Mouse (Mus musculus) small intestine, adult 2 months (tissue): ENCODE measurements around the gene Rsph3a. TPM values are rescaled to one million over a fixed set of nuclear protein-coding genes. Genes with fewer than 3 reads are reported as not detected.
"Not testable (repeated sequence)": the region's sequence is repeated elsewhere in the genome, so short reads cannot be mapped to it uniquely, and the experiment has no call there.

ENCODE experiments used
- H3K27ac ChIP-seq: fragments of 200-500 bp; 2 replicates; pipeline ENCODE4 v1.5.1; 2012; ENCODE audit warnings: low read depth, low read length, control low read depth, inconsistent platforms; ENCODE audit not compliant: insufficient read depth
- H3K27me3 ChIP-seq: fragments of 200-500 bp; 2 replicates; pipeline ENCODE4 v1.6.1; 2012; ENCODE audit warnings: mild to moderate bottlenecking, moderate library complexity, low read length, inconsistent platforms; ENCODE audit not compliant: control insufficient read depth, insufficient read depth
- H3K36me3 ChIP-seq: fragments of 200-500 bp; 2 replicates; pipeline ENCODE4 v1.6.1; 2012; ENCODE audit warnings: mild to moderate bottlenecking, low read length, control low read depth, inconsistent platforms; ENCODE audit not compliant: control insufficient read depth, insufficient read depth
- H3K4me1 ChIP-seq: fragments of 200-500 bp; 2 replicates; pipeline ENCODE4 v1.6.1; 2012; ENCODE audit warnings: low read length, inconsistent platforms, mixed read lengths; ENCODE audit not compliant: control insufficient read depth, insufficient read depth, insufficient read length
- H3K4me3 ChIP-seq: fragments of 200-500 bp; 2 replicates; pipeline ENCODE4 v1.5.1; 2012; ENCODE audit warnings: low read depth, mild to moderate bottlenecking, control low read depth, inconsistent platforms, low read length, moderate library complexity
- CTCF ChIP-seq: fragments of 200-500 bp; IDR thresholded peaks from 2 replicates; pipeline ENCODE4 v1.5.1; 2012; ENCODE audit warnings: low read depth, mild to moderate bottlenecking, control low read depth, inconsistent platforms, low read length, moderate library complexity, mixed read lengths; ENCODE audit not compliant: insufficient replicate concordance, insufficient read length; ENCODE audit errors: extremely low read depth
- POLR2A ChIP-seq: fragments of 200-500 bp; IDR thresholded peaks from 2 replicates; pipeline ENCODE4 v1.6.1; 2012; ENCODE audit warnings: low read depth, mild to moderate bottlenecking, control low read depth, inconsistent platforms, low read length, moderate library complexity
- WGBS: fragments of 180-500 bp; shearing (Covaris S2); methylation state at CpG from one replicate; pipeline ENCODE4 v1.1.7; 2018; 5-methylcytosine and 5-hydroxymethylcytosine counted together
- polyA plus RNA-seq: library from polyadenylated mRNA; depleted of rRNA; stranded (reverse); fragments of >200 nt; gene quantifications from 2 replicates; pipeline ENCODE4 v1.2.3, GENCODE M21; 2012; rRNA removed

Gene Rsph3a
- 37.1 and 66.3 TPM in 2 replicates for polyA plus RNA-seq

GRCm38 (mm10) chr17:7945117-7946052 is at the start of gene Rsph3a:
Gene Rsph3a, plus strand, starts transcription at chr17:7945614.
- H3K36me3 ChIP-seq, H3K27me3 ChIP-seq, H3K4me1 ChIP-seq: not testable (repeated sequence)
- H3K4me3 ChIP-seq: peak within 1 kb of the TSS; percentile 74
- WGBS: 1% methylated on average over 58 of the region's 58 CpGs
- H3K27ac ChIP-seq: peak within 1 kb of the TSS; percentile 81

GRCm38 (mm10) chr17:7896047-7896635 is 49.3 kb upstream of the Rsph3a start:
- Histone ChIP-seq H3K4me3 (no peak overlapping the region), H3K4me1 (0 out of 2 replicates have a peak, but pooled peaks cover 6% of the 10 kb centered on the region), H3K27ac (no peak overlapping the region), H3K27me3 (no peaks in the 10 kb centered on the region), H3K36me3 (no peaks in the 10 kb centered on the region)
- 59% methylated on average over 10 of the region's 10 CpGs for WGBS
- no peak for TF ChIP-seq CTCF
- TF ChIP-seq POLR2A: no peak

DNA sequence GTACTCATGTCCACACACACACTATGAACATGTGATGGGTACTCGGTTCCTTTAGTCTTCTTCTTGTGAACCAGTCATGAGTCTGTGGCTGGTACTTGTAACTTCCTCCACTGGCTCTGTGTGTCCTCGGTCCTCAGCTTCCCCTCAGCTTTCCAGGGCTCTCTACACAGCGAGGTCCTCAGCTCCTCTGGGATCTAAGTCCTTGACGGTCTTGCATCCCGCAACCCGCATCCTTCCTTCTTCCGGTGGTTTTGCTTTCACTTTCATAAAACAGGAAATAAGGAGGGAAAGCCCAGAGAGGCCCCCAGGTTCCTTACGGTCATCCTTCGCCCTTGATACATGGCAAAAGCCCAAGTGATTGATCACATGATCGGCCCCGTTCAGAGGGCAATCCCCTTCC is 48.3 kb upstream of the Rsph3a start:
- WGBS: 51% methylated on average over 11 of the region's 11 CpGs
- Histone ChIP-seq H3K36me3 (no peaks in the 10 kb centered on the region), H3K27me3 (no peaks in the 10 kb centered on the region), H3K27ac (no peak overlapping the region), H3K4me1 (0 out of 2 replicates have a peak, but pooled peaks cover 6% of the 10 kb centered on the region), H3K4me3 (peak overlapping the region; percentile 44)
- no peak for TF ChIP-seq CTCF
- TF ChIP-seq POLR2A: no peak

GRCm38 (mm10) chr17:7897756-7898155 is 47.7 kb upstream of the Rsph3a start:
- Histone ChIP-seq H3K27me3 (no peaks in the 10 kb centered on the region), H3K4me1 (0 out of 2 replicates have a peak, but pooled peaks cover 6% of the 10 kb centered on the region), H3K4me3 (no peak overlapping the region), H3K36me3 (no peaks in the 10 kb centered on the region), H3K27ac (no peak overlapping the region)
- 77% methylated on average over 4 of the region's 4 CpGs for WGBS
- no peak for TF ChIP-seq CTCF

DNA sequence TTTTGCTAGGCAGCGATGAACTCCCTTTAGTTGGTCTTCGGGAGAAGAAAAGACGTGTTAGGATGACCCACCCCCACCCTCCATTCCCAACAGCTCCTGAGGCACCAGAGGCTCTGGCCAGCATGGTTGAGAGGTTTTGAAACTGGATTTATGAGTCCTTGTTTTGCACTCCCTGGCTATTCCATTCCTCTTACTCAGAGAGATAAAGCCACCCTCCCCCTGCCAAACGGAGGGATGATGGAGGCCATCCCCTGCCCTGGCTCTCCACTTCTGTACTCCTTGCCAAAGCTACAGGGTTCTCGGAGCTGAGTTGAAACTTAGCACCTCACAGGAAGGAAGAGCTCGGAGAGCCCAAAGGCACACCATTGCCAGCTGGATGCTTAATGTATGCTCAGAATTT is 46.2 kb upstream of the Rsph3a start:
- no peak overlapping the region for H3K27ac ChIP-seq
- H3K4me1 ChIP-seq: 0 out of 2 replicates have a peak, but pooled peaks cover 6% of the 10 kb centered on the region
- H3K36me3 ChIP-seq: no peaks in the 10 kb centered on the region
- WGBS: 69% methylated on average over 6 of the region's 6 CpGs
- no peaks in the 10 kb centered on the region for H3K27me3 ChIP-seq
- H3K4me3 ChIP-seq: no peak overlapping the region
- no peak for TF ChIP-seq CTCF
- TF ChIP-seq POLR2A: no peak

- no peaks in the 10 kb centered on the region for H3K27me3 ChIP-seq
- 72% methylated on average over 4 of the region's 4 CpGs for WGBS
- H3K4me1 ChIP-seq: 0 out of 2 replicates have a peak, but pooled peaks cover 6% of the 10 kb centered on the region
- H3K27ac ChIP-seq: no peak overlapping the region
- TF ChIP-seq CTCF: no peak
- TF ChIP-seq POLR2A: no peak
- H3K36me3 ChIP-seq: no peaks in the 10 kb centered on the region
- H3K4me3 ChIP-seq: no peak overlapping the region
These were observed 45.5 kb upstream of the Rsph3a start for GRCm38 (mm10) chr17:7899961-7900360.

- TF ChIP-seq CTCF: no peak
- Histone ChIP-seq H3K27me3 (no peaks in the 10 kb centered on the region), H3K4me1 (0 out of 2 replicates have a peak, but pooled peaks cover under 1% of the 10 kb centered on the region), H3K4me3 (no peak overlapping the region), H3K27ac (no peak overlapping the region), H3K36me3 (no peaks in the 10 kb centered on the region)
- 75% methylated on average over 2 of the region's 2 CpGs for WGBS
These were observed 43.9 kb upstream of the Rsph3a start for GRCm38 (mm10) chr17:7901536-7901935.
